Mouse (Mus musculus) stomach, postnatal 0 days (tissue): Measurements from ENCODE around the gene Gfra4.

Experiments used
- CTCF ChIP-seq: IDR thresholded peaks from 2 replicates; pipeline ENCODE4 v1.5.1; 2016; ENCODE audit warnings: antibody characterized with exemption, low read depth, mild to moderate bottlenecking, moderate library complexity
- EP300 ChIP-seq: optimal IDR thresholded peaks from 2 replicates; pipeline ENCODE3; 2016; ENCODE audit warnings: antibody characterized with exemption

GRCm38 (mm10) chr2:131052862-131053418 is 10.1 kb upstream of the Gfra4 start:
- TF ChIP-seq CTCF, result no peak
- TF ChIP-seq EP300, result no peak
